Mouse (Mus musculus) left cerebral cortex, postnatal 14 days (tissue): ENCODE measurements around the gene Nudt15. TPM values are rescaled to one million over a fixed set of nuclear protein-coding genes. Genes with fewer than 3 reads are reported as not detected.

Experiments
- DNase-seq, 2 experiments: peaks; one replicate each; pipeline ENCODE4 v3.0.0; 2021 to 2022; ENCODE audit warnings: low spot score in 2 of 2, mixed read lengths in 1 of 2
- intact Hi-C: fragments of 180-260 bp; cut with DNase I; formaldehyde crosslinking; loops from one replicate; pipeline ENCODE4 v1.15.1; 2025
- total RNA-seq, 2 experiments: library from RNA; stranded (reverse); gene quantifications; 2 replicates each; pipeline ENCODE4 v1.2.3; 2021

The Nudt15 gene
- total RNA-seq, 2 experiments from 2014 or later, result 5.8 to 8.0 TPM

DNA sequence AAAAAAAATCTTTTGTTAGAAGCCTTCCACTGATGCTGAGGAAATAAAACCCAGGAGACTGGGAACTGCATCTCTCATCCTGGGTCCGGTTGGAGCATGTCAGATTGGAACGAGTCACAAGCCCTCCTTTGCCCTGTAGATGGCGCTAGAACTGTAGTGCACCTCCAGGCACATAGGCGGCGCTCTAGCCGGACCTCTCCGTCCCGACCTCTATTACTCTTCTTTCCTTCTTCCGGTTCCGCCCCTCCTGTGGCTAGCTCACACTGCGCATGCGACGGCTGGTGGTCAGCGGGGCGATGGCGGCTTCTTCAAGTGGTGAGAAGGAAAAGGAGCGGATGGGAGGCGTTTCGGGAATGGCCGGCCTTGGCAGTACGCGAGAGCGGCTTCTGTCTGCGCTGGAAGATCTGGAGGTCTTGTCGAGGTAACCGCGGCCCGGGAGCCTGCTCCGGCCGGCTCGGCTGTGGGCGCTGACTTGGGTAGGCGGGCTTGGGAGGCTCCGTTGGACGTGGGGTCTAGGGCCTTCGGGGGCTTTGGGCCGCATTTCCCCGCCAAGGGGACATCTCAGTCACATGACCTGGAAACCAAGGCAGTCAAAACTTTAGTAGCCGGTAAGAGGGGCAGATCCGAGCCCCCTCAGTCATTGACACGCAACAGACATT is 38.1 kb downstream of the Nudt15 start, which contains the start of gene Med4:
Gene Med4 (plus strand): TSS at position 261 of the 659 bp plus-strand sequence.
- intact Hi-C loops, result loop anchor here (10.0 kb wide), 2 partner anchors 125 to 405 kb away; partner anchors contain the start of gene Itm2b
- peak; percentile 95 to 97 for DNase-seq

DNA sequence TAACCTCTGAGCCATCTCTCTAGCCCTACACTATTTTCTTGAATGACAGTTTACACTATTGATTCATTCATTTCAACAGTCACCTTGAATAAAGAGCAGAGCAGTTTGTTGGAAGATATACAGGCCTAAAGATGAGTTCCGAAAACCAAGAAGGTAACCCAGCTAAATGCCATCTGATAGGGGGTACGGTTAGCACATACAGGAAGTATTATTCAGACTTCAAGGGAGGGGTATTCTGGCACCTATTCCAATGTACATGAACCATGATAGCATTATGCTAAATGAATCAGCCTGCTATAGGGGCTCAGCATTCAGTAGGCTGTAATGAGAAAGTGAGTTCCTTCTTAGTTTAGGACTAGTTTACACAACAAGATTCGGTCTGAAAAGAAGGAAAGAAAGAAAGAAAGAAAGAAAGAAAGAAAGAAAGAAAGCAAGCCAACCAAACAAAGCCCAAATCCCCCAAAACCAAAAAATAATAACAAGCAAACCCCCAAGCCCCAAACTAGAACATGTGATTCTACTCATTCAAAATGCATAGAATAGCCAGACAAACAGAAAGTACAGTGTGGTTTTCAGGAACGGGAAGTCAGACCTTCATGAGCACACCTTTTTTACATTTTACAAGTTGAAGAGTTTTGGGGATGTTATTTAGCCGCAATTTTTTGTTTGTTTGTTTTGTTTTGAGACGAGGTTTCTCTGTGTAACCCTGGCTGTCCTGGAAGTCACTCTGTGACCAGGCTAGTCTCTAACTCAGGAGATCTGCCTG is 39.2 kb downstream of the Nudt15 start:
- DNase-seq, result no peak
- intact Hi-C loops, result loop anchor here (10.0 kb wide), 2 partner anchors 124 to 404 kb away; partner anchors contain the start of gene Itm2b

DNA sequence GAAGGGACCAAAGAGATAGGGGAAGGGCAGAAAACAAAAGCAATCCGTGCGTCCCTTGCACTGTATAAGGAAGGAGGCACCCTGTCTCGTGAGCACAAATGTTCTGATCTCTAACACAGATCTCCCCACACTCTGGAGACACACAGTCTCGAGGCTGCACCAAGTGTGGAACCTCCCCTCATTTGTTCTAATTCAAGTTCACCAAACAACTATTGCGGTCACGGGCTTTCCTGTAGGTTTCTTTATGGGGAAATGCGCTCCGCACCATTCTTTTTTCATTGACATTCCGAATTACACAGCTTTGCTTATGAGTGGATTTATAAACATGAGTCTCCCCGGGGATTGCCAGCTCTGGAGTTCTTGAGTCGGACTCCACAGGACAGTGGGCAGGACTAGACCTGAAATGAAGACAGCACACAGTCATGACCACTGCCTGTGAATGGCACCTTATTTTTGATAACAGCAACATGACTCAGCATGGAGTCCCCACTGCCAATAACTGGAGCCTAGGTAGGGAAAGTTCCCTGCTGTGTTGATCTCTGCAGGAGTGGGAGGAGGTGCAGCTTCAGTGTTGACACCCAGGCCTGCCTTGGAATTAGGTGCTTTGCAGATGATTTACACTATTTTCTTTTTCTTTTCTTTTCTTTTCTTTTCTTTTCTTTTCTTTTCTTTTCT is 40.2 kb downstream of the Nudt15 start:
- DNase-seq, result no peak
- intact Hi-C loops, result loop anchor here (10.0 kb wide), 2 partner anchors 123 to 403 kb away; partner anchors contain the start of gene Itm2b

DNA sequence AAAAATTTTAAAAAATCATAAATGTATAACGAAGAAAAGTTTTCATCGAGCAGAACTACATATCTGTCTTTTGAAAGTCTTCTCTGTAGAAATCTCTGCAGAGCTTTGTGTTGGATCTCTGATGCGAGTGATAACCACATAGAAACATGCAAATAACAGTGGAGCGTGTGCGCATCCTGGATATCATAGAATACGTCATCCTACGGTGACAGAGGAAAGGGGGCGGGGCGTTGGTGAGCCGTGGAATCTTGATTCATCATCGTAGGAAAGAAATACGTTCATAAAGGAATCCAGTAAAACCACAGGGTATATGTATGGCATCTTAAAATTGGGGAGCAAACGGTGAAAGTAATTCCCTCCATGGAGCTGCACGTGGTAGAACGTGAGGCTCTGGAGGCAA is 40.8 kb downstream of the Nudt15 start:
- no peak for DNase-seq
- intact Hi-C loops, result loop anchor here (10.0 kb wide), 2 partner anchors 122 to 402 kb away; partner anchors contain the start of gene Itm2b

DNA sequence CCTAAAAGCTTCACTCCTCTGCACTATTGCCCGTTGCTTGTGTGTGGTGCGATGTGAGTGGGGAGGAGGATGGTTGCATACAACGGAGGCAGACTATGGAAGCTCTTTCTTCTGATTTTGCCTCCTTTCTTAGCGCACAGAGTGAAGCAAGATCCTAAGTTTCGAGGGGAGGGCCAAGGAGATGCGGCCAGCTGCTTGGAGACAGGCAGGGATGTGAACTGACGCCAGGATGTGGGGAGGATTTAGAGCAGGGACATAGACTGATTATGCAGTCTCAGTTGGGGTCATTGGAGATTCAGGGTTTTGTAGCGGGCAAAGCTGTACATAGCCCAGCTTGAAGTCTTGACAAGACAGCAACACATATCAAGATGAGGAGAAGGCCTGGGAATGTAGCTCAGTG is 41.8 kb downstream of the Nudt15 start:
- intact Hi-C loops, result loop anchor here (10.0 kb wide), 2 partner anchors 121 to 401 kb away; partner anchors contain the start of gene Itm2b
- DNase-seq, result no peak

DNA sequence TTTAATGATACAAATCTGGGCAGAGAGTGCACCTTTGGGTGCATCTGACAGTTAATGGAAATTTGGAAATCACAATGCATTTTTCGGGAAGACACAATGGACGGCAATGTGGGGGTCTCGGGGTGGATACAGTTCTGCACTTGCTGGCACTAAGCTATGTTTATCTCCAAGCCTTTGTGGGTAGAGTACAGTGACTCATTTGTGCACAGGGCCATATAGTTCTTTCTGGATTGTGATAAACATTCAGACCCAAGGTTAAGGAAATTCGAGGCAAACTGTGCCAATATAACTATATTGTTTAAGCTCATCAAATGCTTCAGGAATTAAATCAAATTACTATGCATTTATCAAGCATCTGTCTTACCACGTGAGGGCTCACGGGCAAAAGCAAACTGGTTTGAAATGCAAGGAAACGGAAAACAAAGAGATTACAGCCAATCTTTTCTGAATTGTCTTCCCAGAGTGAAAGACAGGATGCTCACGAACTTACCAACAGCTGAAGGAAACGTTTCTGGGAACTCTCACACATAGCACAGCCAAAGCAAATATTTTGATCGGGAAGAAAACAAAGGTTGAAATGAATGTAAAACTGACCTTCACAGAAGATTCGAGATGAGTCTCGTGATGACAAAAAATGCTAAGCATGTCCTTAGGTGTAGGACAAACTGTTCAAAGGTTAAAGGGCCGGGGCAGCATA is 44.7 kb downstream of the Nudt15 start:
- intact Hi-C loops, result loop anchor here (10.0 kb wide), 2 partner anchors 119 to 399 kb away; partner anchors contain the start of gene Itm2b
- no peak for DNase-seq

DNA sequence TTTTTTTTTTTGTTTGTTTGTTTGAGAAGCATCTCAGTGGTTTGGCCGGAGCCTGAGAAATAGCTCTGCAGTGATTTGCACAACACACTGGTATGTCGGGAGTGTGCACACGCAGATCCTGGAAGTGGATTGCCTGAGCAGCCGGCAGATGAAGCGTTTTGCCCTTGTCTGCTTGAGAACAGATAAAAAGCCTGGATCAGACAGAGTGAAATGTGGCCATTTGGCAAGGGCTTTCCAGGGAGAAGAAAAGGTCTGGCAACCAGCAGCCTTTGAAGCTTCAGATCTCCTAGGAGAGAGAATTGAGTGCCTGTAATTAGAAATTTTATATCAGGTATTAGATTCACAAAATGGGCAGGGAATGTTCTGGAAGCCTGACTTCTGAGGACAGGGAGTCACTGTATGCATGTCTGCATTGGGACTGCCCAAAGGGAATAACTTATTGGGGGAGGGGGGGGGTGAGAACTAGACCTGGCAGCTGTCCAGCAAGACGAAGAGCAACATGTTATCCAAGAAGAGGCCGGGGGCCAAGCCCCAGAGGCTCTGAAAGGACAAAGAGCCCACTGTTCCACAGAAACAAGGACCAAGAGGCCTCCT is 45.4 kb downstream of the Nudt15 start:
- intact Hi-C loops, result loop anchor here (10.0 kb wide), 2 partner anchors 118 to 398 kb away; partner anchors contain the start of gene Itm2b
- DNase-seq, result peak; percentile 45 to 53

DNA sequence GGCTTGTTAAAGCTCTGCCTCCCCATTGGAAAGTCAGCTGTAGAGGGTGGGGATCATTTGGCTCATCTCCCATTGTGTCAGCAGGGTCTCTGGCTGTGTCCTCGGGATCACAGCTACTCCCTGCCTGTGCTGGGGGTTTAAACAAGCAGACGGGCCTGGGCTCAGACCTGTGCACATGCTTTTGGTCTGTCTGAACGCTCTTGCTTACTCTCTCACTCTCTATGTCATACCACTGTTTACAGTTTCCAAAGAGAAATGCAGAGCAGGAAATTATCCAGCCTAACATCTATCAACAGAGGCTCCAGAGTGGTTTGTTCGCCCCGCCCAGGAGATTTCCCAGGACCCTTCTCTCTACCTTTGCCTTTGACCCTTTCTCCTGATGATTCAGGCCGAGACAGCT is 46.3 kb downstream of the Nudt15 start:
- intact Hi-C loops, result loop anchor here (10.0 kb wide), 2 partner anchors 117 to 397 kb away; partner anchors contain the start of gene Itm2b

DNA sequence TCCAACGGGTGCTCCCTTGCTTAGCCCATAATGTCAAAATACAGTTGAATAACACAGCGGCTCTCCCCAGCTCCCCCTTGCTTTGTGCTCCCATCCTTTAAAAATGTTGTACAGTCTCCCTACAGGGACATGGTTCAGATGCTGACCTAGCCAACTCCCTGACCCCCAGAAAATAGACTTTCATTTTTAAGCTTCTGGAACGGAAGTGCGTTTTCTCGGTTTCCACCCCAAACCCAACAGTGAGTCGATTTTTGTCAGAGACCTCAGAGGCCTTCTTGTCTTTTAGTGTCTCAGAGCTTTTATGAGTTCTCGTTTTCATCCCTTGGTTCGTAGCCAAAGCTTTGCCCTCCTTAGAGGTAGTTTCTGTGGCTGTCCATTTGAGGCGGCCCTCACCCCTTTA is 46.8 kb downstream of the Nudt15 start:
- intact Hi-C loops, result loop anchor here (10.0 kb wide), 2 partner anchors 116 to 396 kb away; partner anchors contain the start of gene Itm2b
- DNase-seq, result no peak

More for the DNA sequence above, 46.3 kb downstream of the Nudt15 start:
- no peak for DNase-seq

DNA sequence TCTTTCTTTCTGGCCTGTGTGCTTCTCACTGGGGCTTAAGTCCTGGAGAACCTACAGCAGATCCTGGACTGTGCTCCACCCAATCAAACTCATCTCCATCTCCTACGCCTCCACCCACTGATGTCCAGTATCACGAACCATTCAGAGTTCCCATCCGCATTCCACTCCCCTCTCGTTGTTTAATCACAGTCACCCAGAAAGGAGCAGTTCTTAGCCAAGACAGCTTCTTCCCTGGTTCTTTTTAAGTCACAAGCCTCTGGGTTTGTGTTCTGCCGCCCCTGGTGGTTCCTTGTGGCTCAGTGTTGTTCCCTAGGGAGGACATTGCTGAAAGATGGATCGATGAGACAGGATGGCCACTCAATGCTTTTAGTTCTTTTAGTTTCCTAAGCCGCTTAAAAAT is 52.3 kb downstream of the Nudt15 start:
- intact Hi-C loops, result no loop called here
- DNase-seq, result no peak

DNA sequence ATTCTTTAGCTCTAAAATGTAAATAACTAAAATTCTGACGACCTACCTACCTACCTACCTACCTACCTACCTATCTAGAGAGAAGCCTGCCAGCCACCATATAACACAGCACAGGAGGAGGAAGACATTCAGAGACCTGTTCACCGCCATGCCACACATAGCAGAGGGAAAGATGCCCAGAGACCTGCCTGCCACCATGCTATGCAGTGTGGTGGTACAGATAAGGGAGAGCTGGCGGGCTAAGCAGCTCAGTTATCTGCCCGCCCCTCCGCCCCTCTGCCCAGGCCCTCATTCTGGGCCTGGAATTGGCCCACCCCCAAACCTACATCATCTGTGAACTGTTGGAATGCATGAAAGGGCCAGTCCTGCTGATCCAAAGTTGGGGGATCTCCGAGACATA is 53.9 kb downstream of the Nudt15 start:
- no peak for DNase-seq
- intact Hi-C loops, result no loop called here

DNA sequence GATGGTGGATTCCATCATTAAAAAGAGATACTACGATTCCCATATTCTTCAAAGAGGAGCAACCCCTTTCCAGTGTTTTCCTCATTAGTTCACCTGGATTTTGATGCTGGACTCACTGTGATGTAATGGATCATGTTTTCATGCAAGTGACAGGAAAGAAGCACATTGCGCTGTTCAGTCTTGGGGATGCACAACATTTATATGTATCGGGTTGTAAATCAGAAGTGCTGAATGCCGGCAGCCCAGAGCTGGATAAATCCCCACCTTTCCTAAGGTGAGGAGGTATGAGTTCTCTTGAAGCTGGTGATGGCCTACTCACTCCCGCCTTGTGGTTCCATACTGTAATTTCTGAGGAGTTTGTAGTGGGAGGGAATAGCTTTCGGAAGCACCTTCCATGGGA is 54.7 kb downstream of the Nudt15 start:
- intact Hi-C loops, result no loop called here

DNA sequence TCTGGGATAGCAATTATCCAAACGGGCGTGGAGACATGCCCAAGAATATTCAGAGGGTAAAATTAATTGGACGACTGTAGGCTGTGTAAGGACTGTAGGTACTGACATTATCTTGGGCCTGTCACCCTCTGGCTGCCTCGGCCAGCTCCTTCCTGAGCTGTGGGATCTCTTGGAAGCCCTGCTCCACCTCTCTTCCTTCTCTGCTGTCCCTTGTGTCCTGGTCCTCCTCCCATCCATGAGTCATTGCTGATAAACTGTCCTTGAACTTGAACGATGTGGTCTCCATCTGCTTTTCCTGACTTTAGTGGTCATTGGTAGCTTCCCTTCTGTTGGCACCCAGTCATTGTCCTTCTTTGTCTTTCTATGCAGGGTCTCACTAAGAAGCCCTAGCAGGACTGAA is 61.4 kb downstream of the Nudt15 start:
- intact Hi-C loops, result no loop called here
- no peak for DNase-seq

More for the DNA sequence above, 54.7 kb downstream of the Nudt15 start:
- no peak for DNase-seq

DNA sequence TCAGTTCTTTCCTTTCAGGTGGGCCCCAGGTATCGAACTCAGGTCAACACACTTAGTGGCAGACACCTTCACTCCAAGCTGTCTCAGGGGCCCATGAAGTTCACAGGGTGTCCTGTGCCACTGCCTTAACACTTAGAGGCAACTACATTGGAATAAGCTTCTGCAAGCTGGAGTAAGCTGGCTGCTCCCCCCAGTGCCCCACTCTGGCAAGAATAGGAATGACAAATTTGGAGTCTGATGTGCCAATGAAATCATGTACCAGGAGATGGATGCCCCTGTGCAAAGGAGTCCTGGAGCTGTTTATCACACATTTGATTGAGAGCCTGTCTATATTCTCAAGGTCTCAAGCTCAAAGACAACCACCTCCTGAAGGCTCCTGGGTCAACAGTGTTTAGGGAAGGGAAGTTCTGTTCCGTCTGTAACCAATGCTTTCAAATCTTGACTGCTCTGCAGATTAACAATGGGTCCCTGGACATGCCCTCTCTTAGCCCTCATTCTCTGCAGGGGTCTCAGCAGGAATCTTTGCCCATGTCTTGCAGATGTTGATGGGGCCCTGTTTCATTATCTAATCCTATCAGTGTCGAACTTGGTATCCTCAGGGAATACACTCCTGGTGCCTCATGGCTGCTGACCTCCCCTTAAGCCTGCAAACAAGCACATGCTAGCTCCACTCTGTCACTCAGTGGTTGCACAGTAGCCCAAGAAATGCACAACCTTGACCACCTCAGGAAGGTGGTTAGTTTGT is 63.5 kb downstream of the Nudt15 start:
- DNase-seq, result peak in 1 of 2 experiments; percentile 43
- intact Hi-C loops, result no loop called here

DNA sequence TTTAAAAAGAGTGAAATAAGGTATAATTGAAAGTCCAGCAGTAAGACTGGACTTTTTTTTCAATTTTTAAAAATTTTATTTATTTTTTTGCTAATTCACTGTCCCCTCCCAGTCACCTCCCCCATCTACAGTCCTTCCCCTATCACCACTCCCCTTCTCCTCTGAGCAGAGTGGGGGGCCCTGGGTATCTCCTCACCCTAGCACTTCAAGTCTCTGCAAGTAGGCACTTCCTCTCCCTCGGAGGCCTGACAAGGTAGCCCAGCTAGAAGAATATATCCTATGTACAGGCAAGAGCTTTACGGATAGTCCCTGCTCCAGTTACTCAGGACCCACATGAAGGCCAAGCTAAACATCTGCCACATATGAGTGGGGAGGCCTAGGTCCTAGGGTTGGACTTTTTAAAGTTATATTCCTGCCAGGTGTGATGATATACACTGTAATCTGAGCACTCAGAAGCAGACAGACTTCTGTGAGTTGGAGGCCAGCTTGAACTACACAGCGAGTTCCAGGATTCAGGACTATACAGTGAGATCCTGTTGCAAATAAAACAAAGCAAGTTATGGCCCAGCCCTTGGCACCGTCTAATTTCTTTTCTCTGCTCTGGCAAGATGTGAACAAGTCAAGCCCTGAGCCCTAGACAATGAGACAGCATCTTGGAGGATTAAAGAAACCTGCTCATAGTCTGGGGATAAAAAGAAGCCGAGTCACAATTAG is 64.4 kb downstream of the Nudt15 start:
- intact Hi-C loops, result no loop called here
- no peak for DNase-seq

DNA sequence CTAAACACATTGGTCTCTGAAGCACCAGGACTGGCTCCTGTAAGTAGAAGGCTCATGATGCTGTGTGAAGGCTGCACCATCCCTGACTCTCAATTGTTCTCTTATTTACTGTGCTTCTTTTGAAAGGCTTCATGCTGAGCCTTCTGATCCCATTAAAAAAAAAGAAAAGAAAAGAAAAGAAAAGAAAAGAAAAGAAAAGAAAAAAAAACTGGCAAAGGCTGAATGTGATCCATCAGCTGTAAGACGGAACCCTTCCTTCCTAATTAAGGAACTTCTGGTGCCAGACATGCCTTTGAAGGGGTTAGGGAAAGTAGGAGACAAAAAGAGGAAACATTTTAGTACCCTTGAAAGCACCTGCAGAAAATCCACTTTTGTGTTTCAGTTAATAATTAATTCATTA is 68.3 kb downstream of the Nudt15 start:
- no peak for DNase-seq
- intact Hi-C loops, result loop anchor here (5.0 kb wide), 2 partner anchors 152 to 372 kb away; partner anchors contain the start of gene Rb1

DNA sequence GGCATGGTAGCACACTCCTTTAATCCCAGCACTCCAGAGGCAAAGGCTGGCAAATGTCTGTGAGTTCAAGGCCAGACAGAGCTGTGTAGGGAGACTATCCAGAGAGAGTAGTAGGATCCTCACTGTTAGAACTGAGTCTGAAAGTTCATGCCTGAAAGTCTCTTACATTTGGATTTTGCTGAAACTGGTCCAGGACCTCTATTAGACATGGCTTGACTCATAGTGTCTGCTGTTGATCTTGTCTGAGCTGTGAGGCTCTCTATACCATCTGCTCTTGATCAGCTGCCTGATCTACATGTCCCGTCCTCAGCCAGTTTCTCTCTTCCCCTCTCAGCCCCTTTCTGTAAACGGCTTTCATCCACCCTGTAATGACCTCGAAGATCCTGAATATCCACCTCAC is 69.7 kb downstream of the Nudt15 start:
- intact Hi-C loops, result loop anchor here (5.0 kb wide), 2 partner anchors 151 to 371 kb away; partner anchors contain the start of gene Rb1
- DNase-seq, result no peak
